Mouse (Mus musculus): ENCODE results near the gene Fmod. TPM values are rescaled to one million over a fixed set of nuclear protein-coding genes. Genes with fewer than 3 reads are reported as not detected.

Fmod gene
- 7.0 and 10.1 TPM in 2 replicates for polyA plus RNA-seq (2014; fragmentation: Nextera tagmentation; extraction: Ambion mirVana)

- ATAC-seq (ENCODE audit: low FRiP score) = no peak
- Histone ChIP-seq H3K4me1 (replicated peaks; ENCODE audit: control insufficient read depth, insufficient read depth, low read length) (no peaks in the 10 kb centered on the region), H3K9ac (ENCODE audit: low read depth, low read length) (no peak within 1 kb of the TSS), H3K36me3 (ENCODE audit: control insufficient read depth, insufficient read depth, low read length) (no peaks in the 10 kb centered on the region), H3K4me2 (replicated peaks; ENCODE audit: low read depth, low read length) (no peak within 1 kb of the TSS), H3K27ac (ENCODE audit: low read depth, low read length) (no peak within 1 kb of the TSS), H3K27me3 (ENCODE audit: control insufficient read depth, insufficient read depth, low read length) (no peaks in the 10 kb centered on the region), H3K4me3 (ENCODE audit: low read depth, low read length) (no peak within 1 kb of the TSS), H3K9me3 (ENCODE audit: control insufficient read depth, low read length) (no peaks in the 10 kb centered on the region)
- 50% methylated on average over 9 of the region's 9 CpGs for WGBS
- no peak for DNase-seq (ENCODE audit: low spot score)
Measured at GRCm38 (mm10) chr1:134037172-134037571, at the start of gene Fmod. Gene Fmod, plus strand, starts transcription at chr1:134037254.

- Histone ChIP-seq H3K27ac (ENCODE audit: low read depth, low read length) (no peak overlapping the region), H3K4me1 (replicated peaks; ENCODE audit: control insufficient read depth, insufficient read depth, low read length) (no peaks in the 10 kb centered on the region), H3K9ac (ENCODE audit: low read depth, low read length) (no peak overlapping the region), H3K36me3 (ENCODE audit: control insufficient read depth, insufficient read depth, low read length) (no peaks in the 10 kb centered on the region), H3K4me3 (ENCODE audit: low read depth, low read length) (no peak overlapping the region), H3K4me2 (replicated peaks; ENCODE audit: low read depth, low read length) (no peak overlapping the region), H3K9me3 (ENCODE audit: control insufficient read depth, low read length) (no peaks in the 10 kb centered on the region), H3K27me3 (ENCODE audit: control insufficient read depth, insufficient read depth, low read length) (no peaks in the 10 kb centered on the region)
- no peak for ATAC-seq (ENCODE audit: low FRiP score)
- WGBS = 23% methylated on average over 3 of the region's 3 CpGs
- no peak for DNase-seq (ENCODE audit: low spot score)
Measured at GRCm38 (mm10) chr1:133988845-133989244, 48.2 kb upstream of the Fmod start.

GRCm38 (mm10) chr1:133991277-133991676, 45.8 kb upstream of the Fmod start:
- Histone ChIP-seq H3K4me1 (replicated peaks; ENCODE audit: control insufficient read depth, insufficient read depth, low read length) (no peaks in the 10 kb centered on the region), H3K4me3 (ENCODE audit: low read depth, low read length) (no peak overlapping the region), H3K9me3 (ENCODE audit: control insufficient read depth, low read length) (no peaks in the 10 kb centered on the region), H3K27me3 (ENCODE audit: control insufficient read depth, insufficient read depth, low read length) (no peaks in the 10 kb centered on the region), H3K4me2 (replicated peaks; ENCODE audit: low read depth, low read length) (no peak overlapping the region), H3K36me3 (ENCODE audit: control insufficient read depth, insufficient read depth, low read length) (no peaks in the 10 kb centered on the region), H3K9ac (ENCODE audit: low read depth, low read length) (no peak overlapping the region), H3K27ac (ENCODE audit: low read depth, low read length) (no peak overlapping the region)
- DNase-seq (ENCODE audit: low spot score) = no peak
- WGBS = 68% methylated on average over 8 of the region's 8 CpGs
- no peak for ATAC-seq (ENCODE audit: low FRiP score)

GRCm38 (mm10) chr1:134005490-134005889, 31.6 kb upstream of the Fmod start:
- Histone ChIP-seq H3K9me3 (ENCODE audit: control insufficient read depth, low read length) (no peaks in the 10 kb centered on the region), H3K4me1 (replicated peaks; ENCODE audit: control insufficient read depth, insufficient read depth, low read length) (no peaks in the 10 kb centered on the region), H3K27ac (ENCODE audit: low read depth, low read length) (no peak overlapping the region), H3K4me2 (replicated peaks; ENCODE audit: low read depth, low read length) (no peak overlapping the region), H3K4me3 (ENCODE audit: low read depth, low read length) (no peak overlapping the region), H3K9ac (ENCODE audit: low read depth, low read length) (no peak overlapping the region), H3K36me3 (ENCODE audit: control insufficient read depth, insufficient read depth, low read length) (no peaks in the 10 kb centered on the region), H3K27me3 (ENCODE audit: control insufficient read depth, insufficient read depth, low read length) (no peaks in the 10 kb centered on the region)
- ATAC-seq (ENCODE audit: low FRiP score) = no peak
- DNase-seq (ENCODE audit: low spot score) = no peak
- WGBS = 68% methylated on average over 7 of the region's 7 CpGs

- no peak overlapping the region for H3K27ac ChIP-seq (ENCODE audit: low read depth, low read length)
- 84% methylated on average over 11 of the region's 11 CpGs for WGBS
- ATAC-seq (ENCODE audit: low FRiP score) = no peak
- no peaks in the 10 kb centered on the region for H3K36me3 ChIP-seq (ENCODE audit: control insufficient read depth, insufficient read depth, low read length)
- no peak for DNase-seq (ENCODE audit: low spot score)
- no peak overlapping the region for H3K4me2 ChIP-seq (replicated peaks; ENCODE audit: low read depth, low read length)
- no peaks in the 10 kb centered on the region for H3K27me3 ChIP-seq (ENCODE audit: control insufficient read depth, insufficient read depth, low read length)
- no peaks in the 10 kb centered on the region for H3K4me1 ChIP-seq (replicated peaks; ENCODE audit: control insufficient read depth, insufficient read depth, low read length)
- no peaks in the 10 kb centered on the region for H3K9me3 ChIP-seq (ENCODE audit: control insufficient read depth, low read length)
- no peak overlapping the region for H3K4me3 ChIP-seq (ENCODE audit: low read depth, low read length)
- H3K9ac ChIP-seq (ENCODE audit: low read depth, low read length) = no peak overlapping the region
Measured at GRCm38 (mm10) chr1:134006105-134006764, 30.8 kb upstream of the Fmod start.

- H3K9me3 ChIP-seq (ENCODE audit: control insufficient read depth, low read length) = no peaks in the 10 kb centered on the region
- ATAC-seq (ENCODE audit: low FRiP score) (no peak), DNase-seq (ENCODE audit: low spot score) (no peak)
- no peaks in the 10 kb centered on the region for H3K4me1 ChIP-seq (replicated peaks; ENCODE audit: control insufficient read depth, insufficient read depth, low read length)
- H3K4me2 ChIP-seq (replicated peaks; ENCODE audit: low read depth, low read length) = no peak overlapping the region
- H3K4me3 ChIP-seq (ENCODE audit: low read depth, low read length) = no peak overlapping the region
- H3K36me3 ChIP-seq (ENCODE audit: control insufficient read depth, insufficient read depth, low read length) = no peaks in the 10 kb centered on the region
- no peaks in the 10 kb centered on the region for H3K27me3 ChIP-seq (ENCODE audit: control insufficient read depth, insufficient read depth, low read length)
- H3K27ac ChIP-seq (ENCODE audit: low read depth, low read length) = no peak overlapping the region
- WGBS = 89% methylated on average over 9 of the region's 9 CpGs
- H3K9ac ChIP-seq (ENCODE audit: low read depth, low read length) = no peak overlapping the region
Measured at GRCm38 (mm10) chr1:134024293-134024971, 12.6 kb upstream of the Fmod start.

GRCm38 (mm10) chr1:134025975-134026374, 11.1 kb upstream of the Fmod start:
- H3K4me2 ChIP-seq (replicated peaks; ENCODE audit: low read depth, low read length) = no peak overlapping the region
- no peak overlapping the region for H3K9ac ChIP-seq (ENCODE audit: low read depth, low read length)
- H3K4me3 ChIP-seq (ENCODE audit: low read depth, low read length) = no peak overlapping the region
- no peaks in the 10 kb centered on the region for H3K4me1 ChIP-seq (replicated peaks; ENCODE audit: control insufficient read depth, insufficient read depth, low read length)
- no peaks in the 10 kb centered on the region for H3K36me3 ChIP-seq (ENCODE audit: control insufficient read depth, insufficient read depth, low read length)
- WGBS = 80% methylated on average over 5 of the region's 5 CpGs
- H3K9me3 ChIP-seq (ENCODE audit: control insufficient read depth, low read length) = no peaks in the 10 kb centered on the region
- DNase-seq (ENCODE audit: low spot score) (no peak), ATAC-seq (ENCODE audit: low FRiP score) (no peak)
- no peaks in the 10 kb centered on the region for H3K27me3 ChIP-seq (ENCODE audit: control insufficient read depth, insufficient read depth, low read length)
- H3K27ac ChIP-seq (ENCODE audit: low read depth, low read length) = no peak overlapping the region

- Histone ChIP-seq H3K4me3 (ENCODE audit: low read depth, low read length) (no peak overlapping the region), H3K36me3 (ENCODE audit: control insufficient read depth, insufficient read depth, low read length) (no peaks in the 10 kb centered on the region)
- no peak for DNase-seq (ENCODE audit: low spot score)
Measured at GRCm38 (mm10) chr1:134026741-134027140, 10.3 kb upstream of the Fmod start.

More at GRCm38 (mm10) chr1:134026741-134027140, 10.3 kb upstream of the Fmod start:
- Histone ChIP-seq H3K27me3 (ENCODE audit: control insufficient read depth, insufficient read depth, low read length) (no peaks in the 10 kb centered on the region), H3K9me3 (ENCODE audit: control insufficient read depth, low read length) (no peaks in the 10 kb centered on the region), H3K27ac (ENCODE audit: low read depth, low read length) (no peak overlapping the region), H3K4me1 (replicated peaks; ENCODE audit: control insufficient read depth, insufficient read depth, low read length) (no peaks in the 10 kb centered on the region), H3K4me2 (replicated peaks; ENCODE audit: low read depth, low read length) (no peak overlapping the region), H3K9ac (ENCODE audit: low read depth, low read length) (no peak overlapping the region)
- WGBS = 84% methylated on average over 9 of the region's 9 CpGs
- no peak for ATAC-seq (ENCODE audit: low FRiP score)

Measured in hindbrain, embryonic 11.5 days (tissue).